Mouse (Mus musculus) heart, postnatal 36 days (tissue): ENCODE results near the gene Cdk16. TPM values are rescaled to one million over a fixed set of nuclear protein-coding genes. Genes with fewer than 3 reads are reported as not detected.
A peak's percentile ranks its signal among the peaks of the same experiment; 100 is the strongest.
"Not testable (repeated sequence)": the region's sequence is repeated elsewhere in the genome, so short reads cannot be mapped to it uniquely, and the experiment has no call there.

Experiments used
- DNase-seq, 2 experiments: peaks; one replicate each; pipeline ENCODE4 v3.0.0; 2021 to 2022
- intact Hi-C: fragments of 180-260 bp; cut with DNase I; formaldehyde crosslinking; loops from one replicate; pipeline ENCODE4 v1.15.1; 2025
- total RNA-seq, 2 experiments: library from RNA; stranded (reverse); gene quantifications; 2 replicates each; pipeline ENCODE4 v1.2.3; 2021

Gene Cdk16
- 100 to 1,000 TPM; 128 to 142 TPM for total RNA-seq

DNA sequence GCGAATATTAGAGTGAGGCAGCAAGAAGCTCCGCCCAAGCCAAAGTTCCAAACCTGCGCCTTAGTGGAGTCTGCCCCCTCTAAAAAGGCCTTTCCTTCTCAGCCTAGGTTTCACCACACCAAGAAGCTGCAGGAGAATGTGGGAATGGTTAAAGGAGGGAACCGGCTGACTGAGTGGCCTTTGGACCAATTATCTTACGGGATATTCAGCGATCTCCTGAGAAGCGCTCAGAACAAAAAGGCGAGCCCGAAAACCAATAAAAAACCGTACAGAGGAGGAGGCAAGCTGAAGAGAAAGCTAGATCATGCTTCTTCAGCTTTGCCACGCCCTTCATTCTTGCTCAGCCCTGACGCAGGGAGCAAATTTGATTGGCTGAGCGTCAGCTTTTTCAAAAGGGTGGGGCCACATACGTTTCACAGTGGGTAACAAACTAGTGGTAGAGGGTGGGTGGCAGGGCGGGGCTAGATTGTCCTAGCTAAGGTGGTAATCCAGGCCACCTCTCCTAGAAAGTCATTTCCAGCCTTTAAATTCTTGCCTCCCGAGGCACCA lies at the start of gene Cdk16:
Cdk16 (plus strand) TSS at position 436 of the 549 bp plus-strand sequence.
- intact Hi-C loops = loop anchor here (2.0 to 10.0 kb wide), 3 partner anchors 15 to 167 kb away; partner anchors contain the start of gene Usp11
- peak; percentile 80 to 81 for DNase-seq

DNA sequence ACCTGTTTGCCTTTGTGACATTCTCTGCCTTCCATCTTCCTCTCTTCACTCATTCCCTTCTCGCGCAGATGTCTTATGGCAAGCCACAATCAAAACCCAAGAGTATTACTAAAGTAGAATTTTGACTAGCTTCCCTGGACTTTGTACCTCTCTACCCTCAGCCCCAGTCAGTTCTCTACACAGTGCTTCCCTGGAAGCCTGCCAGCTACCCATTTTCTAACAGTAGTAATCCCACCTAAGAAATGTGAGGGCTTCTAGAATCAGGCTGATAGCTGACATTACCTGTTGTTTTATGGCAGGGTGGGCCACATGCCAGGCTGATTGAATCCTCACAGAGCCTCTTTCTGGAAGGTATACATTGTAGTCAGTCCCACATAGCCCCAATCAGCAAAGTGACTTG lies 49.6 kb upstream of the Cdk16 start:
- no peak for DNase-seq
- intact Hi-C loops = no loop called here

DNA sequence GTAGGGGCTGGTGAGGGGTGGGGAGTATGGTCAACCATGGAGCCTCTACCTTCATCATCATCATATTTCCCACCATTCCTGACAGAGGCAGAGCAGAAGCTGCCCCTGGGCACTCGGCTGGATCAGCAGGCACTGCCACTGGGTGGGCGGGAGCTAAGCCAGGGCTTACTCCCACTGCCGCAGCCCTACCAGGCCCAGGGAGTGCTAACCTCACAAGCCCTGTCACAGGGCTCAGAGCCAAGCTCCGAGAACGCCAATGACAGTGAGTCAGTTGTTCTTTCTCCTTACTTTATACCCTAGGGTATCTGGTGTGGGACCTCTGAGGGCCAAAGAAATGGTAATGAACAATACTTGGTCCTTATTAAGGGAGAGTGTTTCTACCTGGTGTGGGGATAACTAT lies 43.0 kb upstream of the Cdk16 start:
- DNase-seq = no peak
- intact Hi-C loops = no loop called here

DNA sequence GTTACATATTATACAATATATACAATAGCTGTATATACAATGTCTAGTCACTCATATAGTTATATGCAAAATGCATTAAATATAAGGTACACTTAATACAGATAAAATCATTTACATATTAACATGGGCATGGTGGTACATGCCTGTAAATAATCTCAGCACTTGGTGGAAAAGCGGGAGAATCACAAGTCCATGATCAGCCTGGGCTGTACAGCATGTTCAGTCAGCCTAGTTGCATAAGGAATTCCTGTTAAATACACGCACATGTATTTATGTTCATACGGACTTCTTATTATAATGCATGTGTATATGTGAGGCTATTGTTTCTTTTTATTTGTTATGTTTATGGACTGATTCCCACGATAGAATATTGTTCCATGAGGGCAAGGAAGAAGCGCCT lies 30.2 kb upstream of the Cdk16 start:
- intact Hi-C loops = no loop called here
- DNase-seq = no peak

DNA sequence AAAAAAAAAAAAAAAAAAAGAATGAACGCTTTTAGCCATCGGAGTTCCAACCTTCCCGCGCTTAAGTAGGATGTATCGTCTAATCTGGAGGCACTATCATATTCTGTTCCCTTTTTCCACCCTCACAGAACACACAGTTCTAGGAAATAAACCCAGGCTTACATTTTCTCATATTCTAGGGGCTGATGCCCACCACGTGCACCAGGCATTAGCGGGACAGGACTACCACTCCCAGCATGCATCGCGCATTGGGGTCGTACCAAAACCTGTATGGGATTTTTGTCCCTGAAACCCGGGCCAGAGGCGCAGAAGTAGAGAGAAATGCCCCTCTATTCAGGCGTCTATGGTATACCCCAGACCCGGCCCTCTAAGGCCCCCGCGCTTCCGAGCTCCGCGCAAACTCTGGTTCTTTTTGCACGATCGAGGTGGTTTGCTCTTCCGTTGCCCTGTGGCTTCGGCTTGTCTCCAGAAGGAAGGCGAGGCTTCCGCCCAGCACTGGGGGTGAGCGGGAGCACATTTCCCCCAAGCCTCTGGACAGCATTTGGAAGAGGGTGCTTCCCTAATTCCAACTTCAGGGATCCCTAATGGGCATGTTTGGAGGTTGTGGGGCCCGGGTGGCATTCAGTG lies 29.6 kb upstream of the Cdk16 start, which contains the start of gene Uba1:
Uba1 (plus strand) TSS at position 301 of the 627 bp plus-strand sequence.
- peak; percentile 68 to 75 for DNase-seq
- intact Hi-C loops = loop anchor here (1.0 kb wide), 1 partner anchor 40 kb away; no protein-coding TSS in a partner anchor

DNA sequence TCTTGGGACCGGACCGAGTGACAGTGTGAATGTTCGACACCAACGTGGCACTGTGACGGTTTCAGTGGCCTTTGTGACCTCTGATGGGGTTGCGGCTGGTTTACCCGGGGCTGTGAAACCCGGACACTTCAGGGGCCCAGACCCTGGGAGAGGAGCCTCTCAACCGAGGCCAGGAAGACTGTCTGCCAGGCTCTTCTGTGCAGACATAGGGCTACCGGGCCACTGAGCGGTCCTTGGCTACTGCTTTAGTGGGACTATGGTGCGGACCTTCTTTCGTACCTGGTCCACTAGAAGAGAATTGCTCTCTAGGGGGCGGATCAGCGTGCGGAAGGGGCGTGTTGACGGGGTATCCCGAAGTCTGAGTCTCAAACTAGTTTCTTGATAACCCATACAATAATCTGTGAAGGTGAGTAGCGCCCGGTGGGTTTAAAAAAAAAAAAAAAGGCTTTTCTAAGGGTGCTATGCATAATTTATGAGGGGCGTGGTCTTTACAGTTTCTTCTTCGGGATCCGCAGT lies 28.8 kb upstream of the Cdk16 start:
- DNase-seq = peak; percentile 5 to 12
- intact Hi-C loops = loop anchor here (1.0 kb wide), 1 partner anchor 41 kb away; no protein-coding TSS in a partner anchor

DNA sequence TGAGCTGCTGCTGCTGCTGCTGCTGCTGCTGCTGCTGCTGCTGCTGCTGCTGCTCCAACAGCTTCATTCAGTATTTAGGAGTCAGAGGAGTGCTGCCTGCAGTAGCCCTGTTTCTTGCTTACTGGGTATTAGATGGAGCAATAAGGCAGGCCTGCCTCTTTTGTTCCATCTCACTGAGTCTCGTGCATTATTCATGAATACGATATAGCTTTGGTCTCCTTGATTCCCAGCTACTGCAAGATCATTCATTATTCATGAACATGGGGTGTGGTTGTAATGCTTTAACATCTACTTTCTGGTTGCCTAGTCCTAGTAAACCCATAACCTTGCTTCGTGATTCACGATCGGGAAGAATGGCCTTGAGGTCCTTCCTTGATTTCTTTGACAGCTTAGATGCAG lies 25.4 kb upstream of the Cdk16 start:
- DNase-seq = no peak
- intact Hi-C loops = loop anchor here (1.0 to 2.0 kb wide), 4 partner anchors 26 to 284 kb away; no protein-coding TSS in a partner anchor

DNA sequence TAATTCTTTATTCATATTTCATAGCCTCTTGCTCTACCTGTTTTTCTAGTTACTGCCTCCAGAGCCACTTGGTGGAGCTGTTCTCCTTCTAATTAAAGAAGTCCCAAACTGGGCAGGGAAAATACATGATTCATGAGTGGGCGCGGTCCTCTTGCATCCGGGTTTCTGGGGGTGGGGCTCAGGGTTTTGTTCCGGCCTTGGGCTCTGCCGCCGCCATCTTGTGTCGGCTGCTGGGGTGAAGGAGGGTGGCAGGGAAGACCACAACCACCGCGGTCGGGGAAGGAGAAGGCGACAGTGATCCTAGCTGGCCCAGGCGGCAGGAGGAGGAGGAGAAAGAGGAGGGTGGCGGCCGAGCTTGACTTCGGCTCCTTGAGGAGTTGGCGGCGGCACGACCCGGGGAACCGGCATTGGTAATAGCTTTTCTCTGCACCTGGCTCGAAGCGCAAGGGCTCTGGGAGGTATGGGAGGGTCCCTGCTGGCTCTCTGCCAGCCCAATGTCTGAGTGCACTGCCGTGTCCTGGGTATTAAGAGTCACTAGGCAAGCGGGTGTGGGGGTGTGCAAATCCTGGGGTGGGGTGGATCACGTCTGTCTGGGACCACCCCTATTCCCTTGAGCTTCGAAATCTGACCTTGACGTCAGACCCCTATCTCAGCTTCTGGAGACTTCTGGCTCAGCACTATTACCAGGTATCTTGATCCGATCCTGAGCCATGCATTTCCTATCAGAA lies 24.9 kb upstream of the Cdk16 start:
- intact Hi-C loops = loop anchor here (1.0 to 2.0 kb wide), 4 partner anchors 26 to 284 kb away; no protein-coding TSS in a partner anchor
- DNase-seq = peak; percentile 77 to 84

DNA sequence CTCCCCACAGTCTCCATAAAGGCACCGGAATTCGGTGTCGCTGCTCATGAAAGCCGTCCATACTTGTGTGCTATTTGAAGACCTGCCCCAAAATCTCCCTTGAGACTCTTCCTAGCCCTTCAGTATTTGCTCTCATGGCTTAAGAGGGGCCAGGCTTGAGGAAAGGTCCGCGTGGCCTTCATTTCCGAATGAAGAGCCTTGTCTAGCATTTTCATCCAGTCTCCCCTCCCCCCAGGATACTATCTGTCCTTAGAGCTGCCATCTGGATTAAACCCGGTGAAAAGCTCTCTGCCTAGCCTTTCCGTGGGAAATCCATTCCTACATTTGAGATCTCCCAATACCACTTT lies 24.3 kb upstream of the Cdk16 start:
- DNase-seq = no peak
- intact Hi-C loops = loop anchor here (2.0 kb wide), 2 partner anchors 25 to 283 kb away; no protein-coding TSS in a partner anchor

DNA sequence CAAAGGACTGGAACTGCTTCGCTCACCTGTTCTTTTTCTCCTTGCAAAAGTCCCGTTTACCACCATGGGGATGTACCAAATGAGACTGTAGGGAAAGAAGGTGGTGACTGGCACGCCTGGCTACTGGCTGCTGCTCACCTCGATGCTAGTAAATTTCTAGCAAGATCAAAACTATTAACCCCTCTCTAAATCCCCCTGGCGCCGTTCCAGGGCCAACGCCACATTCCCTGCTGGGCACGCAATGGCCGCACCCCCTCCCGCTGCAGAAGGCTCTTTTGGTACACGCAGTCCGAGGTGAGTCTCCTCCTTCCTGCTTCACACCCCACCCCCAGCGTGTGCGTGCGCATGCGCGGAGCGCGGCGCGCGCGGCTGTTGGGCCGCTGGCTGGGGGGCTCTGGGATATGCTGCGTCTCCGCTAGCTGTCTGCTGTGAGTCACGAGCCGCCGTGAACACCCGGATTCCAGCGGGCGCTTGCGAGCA lies 354 bp downstream of the Cdk16 start:
- DNase-seq = peak; percentile 79 to 86
- intact Hi-C loops = loop anchor here (2.0 to 10.0 kb wide), 3 partner anchors 15 to 167 kb away; partner anchors contain the start of gene Usp11

DNA sequence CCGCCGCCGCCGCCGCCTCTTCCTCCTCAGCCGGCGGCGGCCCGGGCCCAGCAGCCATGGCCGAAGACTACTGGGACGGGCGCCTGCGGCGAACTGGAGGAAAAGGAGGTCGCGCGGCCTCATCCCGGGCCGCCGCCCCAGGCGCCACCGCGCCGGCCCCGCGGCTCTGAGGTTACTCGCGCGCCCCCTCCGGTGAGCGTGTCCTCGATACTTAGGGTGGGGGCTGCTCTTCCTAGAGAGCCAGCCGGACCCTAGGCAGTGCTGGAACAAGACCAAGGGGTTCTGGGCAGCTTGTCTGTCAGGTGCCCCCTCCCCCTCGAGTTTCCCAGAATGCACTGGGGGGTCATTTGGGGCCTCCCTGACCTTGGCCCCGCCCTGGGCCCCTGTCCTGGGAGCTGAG lies 861 bp downstream of the Cdk16 start:
- DNase-seq = peak; percentile 54 to 63
- intact Hi-C loops = loop anchor here (2.0 to 10.0 kb wide), 3 partner anchors 14 to 166 kb away; partner anchors contain the start of gene Usp11

DNA sequence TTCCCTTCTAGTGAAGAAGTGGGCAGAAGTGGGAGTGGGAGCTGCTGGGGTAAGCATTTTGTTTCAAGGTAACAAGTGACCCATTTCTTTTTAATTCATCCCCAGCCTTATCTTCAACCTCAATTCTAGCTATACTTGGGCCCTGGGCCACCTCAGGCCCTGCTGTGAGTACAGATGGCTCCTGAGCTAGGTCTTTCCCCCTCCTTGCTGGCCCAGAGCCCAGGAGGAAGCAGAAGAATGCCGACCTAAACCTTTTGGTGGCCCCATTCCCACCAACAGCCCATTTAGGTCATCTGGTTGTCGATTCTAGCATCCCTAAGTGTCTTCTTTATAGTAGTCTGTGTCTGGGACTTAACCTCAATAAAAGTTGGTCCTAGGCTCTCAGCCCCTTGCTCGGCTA lies 3.8 kb downstream of the Cdk16 start:
- no peak for DNase-seq
- intact Hi-C loops = no loop called here

DNA sequence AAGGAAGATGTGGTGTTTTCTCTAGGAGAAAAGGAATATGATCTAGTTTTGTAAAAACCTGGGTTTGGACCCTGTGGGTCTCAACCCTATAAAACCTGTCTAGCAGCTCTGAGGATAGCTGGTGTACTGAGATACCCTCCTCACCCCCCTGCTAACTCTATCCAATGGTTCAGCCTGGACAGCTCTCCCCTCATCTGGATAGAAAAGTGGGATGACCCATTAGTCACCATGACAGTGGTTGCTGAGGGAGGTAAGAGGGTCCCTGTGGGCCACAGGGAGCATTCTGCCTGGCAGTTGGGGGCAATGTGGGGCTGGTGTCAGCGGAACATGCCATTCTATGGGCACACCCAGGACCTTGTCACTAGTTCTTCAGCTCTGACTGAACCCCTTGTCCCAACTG lies 4.9 kb downstream of the Cdk16 start:
- DNase-seq = no peak
- intact Hi-C loops = no loop called here

DNA sequence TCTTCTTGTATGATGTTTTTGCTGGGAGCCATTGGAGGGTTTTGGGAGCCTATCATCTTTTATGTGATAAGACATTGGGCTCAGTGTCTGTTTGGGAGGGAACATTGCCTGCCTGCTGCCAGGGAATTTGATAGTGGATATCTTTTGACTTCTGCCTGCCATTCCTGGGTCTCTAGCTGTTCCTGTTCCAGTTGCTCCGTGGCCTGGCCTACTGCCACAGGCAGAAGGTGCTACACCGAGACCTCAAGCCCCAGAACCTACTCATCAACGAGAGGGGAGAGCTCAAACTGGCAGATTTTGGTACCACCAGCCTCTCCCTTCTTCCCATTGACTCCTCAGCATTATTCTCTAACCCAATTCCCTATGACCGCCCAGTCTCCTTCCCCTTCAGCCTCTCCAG lies 8.1 kb downstream of the Cdk16 start:
- DNase-seq = peak; percentile 19 to 27
- intact Hi-C loops = no loop called here

DNA sequence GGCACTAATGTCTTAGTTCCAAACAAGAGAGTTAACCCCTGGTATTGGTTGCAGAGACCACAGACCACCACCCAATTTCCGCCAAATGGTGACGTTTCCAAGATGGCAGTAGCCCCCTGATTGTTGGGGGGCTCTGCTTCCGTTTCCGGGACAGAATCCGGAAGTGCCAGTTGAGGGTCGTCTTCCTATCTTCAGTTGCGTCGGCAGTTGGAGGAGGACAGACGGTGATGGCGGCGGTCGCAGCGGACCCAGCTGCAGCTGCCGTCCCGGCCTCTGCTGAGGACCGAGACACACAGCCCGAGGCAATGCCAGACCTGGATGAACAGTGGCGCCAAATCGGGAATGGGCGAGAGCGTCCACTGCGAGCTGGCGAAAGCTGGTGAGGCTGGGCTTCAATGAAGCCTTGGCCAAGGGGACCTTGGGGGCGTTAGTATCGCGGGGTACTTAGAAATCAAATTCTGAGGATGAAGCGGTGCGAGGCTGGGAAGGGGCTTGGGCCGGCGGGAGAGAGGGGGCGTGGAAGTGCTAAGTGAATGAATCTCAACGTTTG lies 16.1 kb downstream of the Cdk16 start, which contains the start of gene Usp11:
Usp11 (plus strand) TSS at position 166 of the 550 bp plus-strand sequence.
- intact Hi-C loops = loop anchor here (2.0 to 5.0 kb wide), 2 partner anchors 15 to 37 kb away; no protein-coding TSS in a partner anchor
- DNase-seq = no peak

DNA sequence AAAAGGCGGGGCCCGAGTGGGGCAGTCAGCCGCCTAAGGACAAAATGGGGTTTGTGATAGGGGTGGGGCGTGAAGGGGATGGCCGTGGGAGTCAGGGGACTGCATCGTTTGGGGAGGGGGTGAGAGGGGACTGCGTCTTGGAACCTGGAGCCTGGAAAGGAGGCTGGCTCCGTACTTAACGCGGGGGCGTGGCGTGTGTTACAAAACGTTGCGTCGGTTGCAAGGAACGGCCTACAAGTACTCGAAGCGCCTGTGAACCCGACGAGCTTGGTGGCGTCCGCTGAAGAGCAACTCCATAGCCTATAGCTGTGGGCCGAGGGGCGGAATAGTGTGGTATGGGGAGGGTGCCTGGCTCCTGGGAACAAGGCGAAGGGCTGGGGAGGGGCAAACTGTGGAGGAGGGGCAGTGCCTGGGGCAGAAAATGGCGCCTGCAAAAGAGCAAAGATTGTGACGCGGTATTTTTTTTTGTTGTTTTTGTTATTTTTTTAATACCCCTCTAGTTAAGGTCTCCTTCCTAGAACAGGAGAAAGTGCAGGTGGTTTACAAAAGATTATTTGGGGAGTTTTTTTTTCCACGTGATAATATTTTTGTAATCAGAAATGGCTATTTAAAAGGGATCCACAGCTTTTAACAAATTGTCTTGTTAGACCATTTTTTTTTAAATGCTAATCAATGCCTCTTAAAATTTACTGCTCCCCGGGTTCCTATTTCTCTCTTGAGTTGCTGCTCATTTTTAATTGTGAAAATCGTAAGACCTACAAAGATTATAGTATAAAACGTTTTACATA lies 16.7 kb downstream of the Cdk16 start:
- DNase-seq = peak; percentile 68 to 73
- intact Hi-C loops = loop anchor here (5.0 kb wide), 1 partner anchor 37 kb away; no protein-coding TSS in a partner anchor

DNA sequence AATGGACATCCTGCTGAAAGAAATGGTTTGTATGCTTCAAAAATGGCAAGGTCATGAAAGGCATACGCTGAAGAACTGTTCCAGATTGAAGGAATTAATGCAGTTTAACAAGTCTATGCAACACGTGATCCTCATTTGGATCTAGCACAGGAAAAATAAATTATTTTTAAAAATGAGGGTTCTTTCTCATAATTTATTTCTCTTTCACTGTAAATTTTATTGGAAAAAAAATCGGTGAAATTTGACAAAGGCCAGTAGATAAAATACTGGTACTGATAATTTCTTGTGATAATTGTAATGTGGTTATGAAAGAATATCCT lies 17.3 kb downstream of the Cdk16 start:
- intact Hi-C loops = no loop called here
- DNase-seq = no peak

DNA sequence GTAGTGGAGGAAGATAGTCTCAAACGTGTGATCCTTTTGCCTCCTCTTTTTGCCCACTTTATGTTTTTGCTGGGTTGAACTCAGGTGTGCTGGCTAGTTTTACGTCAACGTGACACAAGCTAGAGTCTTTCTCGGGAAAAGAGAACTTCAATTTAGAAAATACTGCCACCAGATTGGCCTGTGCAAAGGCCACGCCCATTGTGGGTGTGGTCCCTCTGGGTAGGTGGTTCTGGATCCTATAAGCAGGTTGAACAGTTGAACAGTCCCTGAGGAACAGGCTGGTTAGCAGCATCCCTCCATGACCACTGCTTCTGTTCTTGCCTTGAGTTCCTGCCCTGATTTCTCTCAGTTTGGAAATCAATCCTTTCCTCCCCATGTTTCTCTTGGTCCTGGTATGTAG lies 40.9 kb downstream of the Cdk16 start:
- DNase-seq = no peak
- intact Hi-C loops = no loop called here

DNA sequence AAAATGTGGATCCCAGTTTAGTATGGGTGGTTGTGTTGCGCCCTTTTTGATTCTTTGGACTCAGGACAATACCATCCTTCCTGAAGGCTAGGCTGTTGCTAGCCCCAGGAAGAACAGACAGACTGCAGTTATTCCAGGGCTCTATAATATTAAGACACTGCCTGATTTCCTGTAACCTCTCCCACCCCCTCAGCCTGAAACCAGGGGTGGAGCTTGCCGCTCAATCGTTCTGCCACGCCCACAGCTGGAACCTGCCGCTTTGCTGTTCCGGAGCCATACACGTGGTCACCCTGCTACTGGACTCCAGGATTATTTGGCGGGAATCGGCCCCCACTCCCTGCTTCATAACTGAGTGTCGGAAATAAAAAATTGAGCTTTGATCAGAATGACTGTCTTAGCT lies 42.3 kb downstream of the Cdk16 start:
- intact Hi-C loops = not testable (repeated sequence)
- peak; percentile 3 to 7 for DNase-seq

DNA sequence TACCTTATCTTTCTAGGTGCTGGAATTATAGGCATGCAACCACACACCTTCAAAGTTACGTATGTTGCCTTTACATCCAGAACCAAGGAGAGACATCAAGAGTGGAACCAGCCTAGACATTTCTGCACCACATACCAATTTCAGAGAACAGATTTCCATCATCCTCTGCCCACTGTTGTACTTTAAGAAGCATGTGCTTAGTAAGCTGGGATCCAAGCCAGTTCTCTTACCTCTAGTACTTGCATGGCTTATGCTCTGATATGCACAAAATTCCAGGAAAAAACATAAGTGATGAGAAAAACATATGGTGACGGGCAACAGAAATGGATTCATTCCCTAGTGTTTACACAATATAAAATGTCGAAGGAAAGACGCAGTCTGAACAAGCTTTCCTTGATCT lies 48.7 kb downstream of the Cdk16 start:
- intact Hi-C loops = no loop called here

More for the DNA sequence above, 48.7 kb downstream of the Cdk16 start:
- DNase-seq = no peak
